Mouse (Mus musculus) MEL (cell line): ENCODE measurements around the gene Mical3.

Source experiments
- CTCF ChIP-seq, 3 experiments: IDR thresholded peaks in 2 of 3; conservative IDR thresholded peaks in 1 of 3; 2 replicates each; pipeline ENCODE4 v1.5.1; 2011 to 2012; ENCODE audit warnings: low read length in 3 of 3, low read depth in 2 of 3, mild to moderate bottlenecking in 2 of 3, improper control_type of control experiment in 1 of 3, inconsistent platforms in 1 of 3, mixed read lengths in 1 of 3, moderate library complexity in 1 of 3; ENCODE audit not compliant: control insufficient read depth in 1 of 3, insufficient read depth in 1 of 3, poor library complexity in 1 of 3, severe bottlenecking in 1 of 3
- NELFE ChIP-seq: IDR thresholded peaks from 2 replicates; pipeline ENCODE4 v1.6.1; 2011; ENCODE audit warnings: low read depth, low read length, improper control_type of control experiment
- POLR2A ChIP-seq, 2 experiments: IDR thresholded peaks; 2 replicates each; pipeline ENCODE4 v1.6.1; 2011 to 2012; ENCODE audit warnings: low read length in 2 of 2, mild to moderate bottlenecking in 2 of 2, control low read depth in 1 of 2, improper control_type of control experiment in 1 of 2, low read depth in 1 of 2, moderate library complexity in 1 of 2; ENCODE audit not compliant: control insufficient read depth in 1 of 2, insufficient read depth in 1 of 2, poor library complexity in 1 of 2

GRCm38 (mm10) chr6:121129506-121129905 is 1.3 kb downstream of the Mical3 start:
- TF ChIP-seq NELFE (no peak), CTCF (IDR thresholded peaks at IDR 0.05 in 2 of 3, conservative IDR thresholded peaks at IDR 0.05 in 1 of 3; ENCODE audit: control insufficient read depth in 1 of 3, insufficient read depth in 1 of 3, low read depth in 2 of 3, low read length in 3 of 3, poor library complexity in 1 of 3, severe bottlenecking in 1 of 3) (no peak), POLR2A (IDR thresholded peaks at IDR 0.05; ENCODE audit: control insufficient read depth in 1 of 2, insufficient read depth in 1 of 2, low read depth in 1 of 2, low read length in 2 of 2, poor library complexity in 1 of 2) (no peak)
